Comparison of ENCODE assay signal across 17 mouse cellular contexts in genomic region chr4:59728839-59729238, GRCm38 (mm10).
"Had no signal": no experiment of that assay in that cellular context is flagged by ENCODE, and none has a peak within 500 bp of the region (broad histone marks: within the 10 kb centered on the region; RNA-seq: fewer than 3 reads in every experiment).

No protein-coding gene starts in this region.

- H3K9ac ChIP-seq: limb, embryonic 13.5 days; liver, embryonic 14.5 days; midbrain, embryonic 12.5 days; stomach, embryonic 15.5 days had no signal

- H3K9me3 ChIP-seq: limb, embryonic 13.5 days; midbrain, embryonic 12.5 days; stomach, embryonic 15.5 days had no signal

- H3K4me1 ChIP-seq: stomach, embryonic 15.5 days had no signal

- H3K36me3 ChIP-seq: limb, embryonic 13.5 days; midbrain, embryonic 12.5 days; stomach, embryonic 15.5 days had no signal

- H3K27ac ChIP-seq: kidney, postnatal 0 days; limb, embryonic 13.5 days; liver, embryonic 14.5 days; midbrain, embryonic 12.5 days; stomach, embryonic 15.5 days had no signal

- ATAC-seq: intestine, postnatal 0 days; lung, postnatal 0 days; midbrain, embryonic 16.5 days had no signal

- H3K4me2 ChIP-seq: limb, embryonic 13.5 days; midbrain, embryonic 12.5 days; stomach, embryonic 15.5 days had no signal

- DNase-seq: kidney, adult 8-10 months; kidney, postnatal 36 days; layer of hippocampus, adult 9-11 months; layer of hippocampus, postnatal 36 days; lung, adult 2 months; lung, postnatal 4 days; right cerebral cortex, postnatal 4 days; spleen, adult 18-20 months; thymus, postnatal 4 days had no signal

- H3K4me3 ChIP-seq: limb, embryonic 13.5 days; midbrain, embryonic 12.5 days; stomach, embryonic 15.5 days had no signal

- H3K27me3 ChIP-seq: limb, embryonic 13.5 days; midbrain, embryonic 12.5 days; stomach, embryonic 15.5 days had no signal
